Mouse (Mus musculus) embryonic fibroblast, embryonic 13.5 days (primary cell): Measurements from ENCODE around the gene Retn.

Source experiments
- CTCF ChIP-seq: IDR thresholded peaks from 2 replicates; pipeline ENCODE4 v1.5.1; 2011; ENCODE audit warnings: mild to moderate bottlenecking, control low read depth, low read length, moderate library complexity, borderline replicate concordance; ENCODE audit not compliant: insufficient read depth
- POLR2A ChIP-seq: IDR thresholded peaks from 2 replicates; pipeline ENCODE4 v1.6.1; 2011; ENCODE audit warnings: low read depth, mild to moderate bottlenecking, control low read depth, low read length, moderate library complexity

DNA sequence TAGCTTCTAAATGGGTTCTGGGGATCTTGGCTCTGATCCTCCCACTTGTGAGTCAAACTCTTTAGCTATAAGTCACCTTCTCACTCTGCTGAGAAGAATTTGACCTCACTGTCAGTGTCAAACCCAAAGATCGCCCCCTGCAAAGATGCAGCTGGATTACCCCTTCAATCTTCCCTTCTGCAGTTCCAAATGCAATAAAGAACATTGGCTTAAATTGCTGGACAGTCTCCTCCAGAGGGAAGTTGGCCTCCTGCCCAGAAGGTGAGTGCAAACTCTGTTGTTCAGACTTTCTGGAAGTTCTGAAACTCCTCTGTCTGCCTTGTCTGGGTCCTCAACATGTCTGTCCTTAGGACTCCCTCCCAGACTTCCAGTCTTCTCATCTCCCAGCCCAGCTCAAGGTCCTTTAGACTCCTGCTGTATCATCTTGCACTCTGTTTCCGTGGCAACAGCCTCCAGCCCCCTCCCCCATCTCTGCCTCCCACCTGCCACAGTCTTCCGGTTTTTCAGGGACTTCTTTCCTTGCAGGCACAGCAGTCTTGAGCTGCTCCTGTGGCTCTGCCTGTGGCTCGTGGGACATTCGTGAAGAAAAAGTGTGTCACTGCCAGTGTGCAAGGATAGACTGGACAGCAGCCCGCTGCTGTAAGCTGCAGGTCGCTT is 1.3 kb downstream of the Retn start:
- TF ChIP-seq POLR2A (no peak), CTCF (no peak)
